Comparison of ENCODE assay signal across 11 mouse cellular contexts in genomic region chr12:112150011-112150410, GRCm38 (mm10). TPM values are rescaled to one million over a fixed set of nuclear protein-coding genes. Genes with fewer than 3 reads are reported as not detected.
A peak's percentile ranks its signal among the peaks of the same experiment; 100 is the strongest.
DNase-seq lines count a peak whose midpoint lies in the region; ATAC-seq and TF ChIP-seq lines count a peak whose summit lies in the region.
"Had no signal": no experiment of that assay in that cellular context is flagged by ENCODE, and none has a peak within 500 bp of the region (broad histone marks: within the 10 kb centered on the region; RNA-seq: fewer than 3 reads in every experiment).

No protein-coding gene starts in this region.

- WGBS in heart, embryonic 13.5 days: 55% methylated on average over 7 of the region's 7 CpGs
- WGBS in lung, postnatal 0 days: 33% methylated on average over 7 of the region's 7 CpGs
- WGBS in intestine, embryonic 16.5 days: 48% methylated on average over 7 of the region's 7 CpGs
- WGBS in neural tube, embryonic 13.5 days: 61% methylated on average over 7 of the region's 7 CpGs

- no peak for TF ChIP-seq EP300 in lung, postnatal 0 days (IDR thresholded peaks at IDR 0.05)

- intact Hi-C loops in heart, postnatal 10 days (cut with DNase I): no loop called here

- H3K27me3 ChIP-seq in heart, embryonic 13.5 days (replicated peaks): peaks cover 38% of the 10 kb centered on the region
- H3K27me3 ChIP-seq in lung, postnatal 0 days (replicated peaks; ENCODE audit: insufficient read depth, low read length): peaks cover 7% of the 10 kb centered on the region
- peaks cover 9% of the 10 kb centered on the region for H3K27me3 ChIP-seq in intestine, embryonic 16.5 days (replicated peaks; ENCODE audit: control insufficient read depth, insufficient read depth, low read length)
- H3K27me3 ChIP-seq in neural tube, embryonic 13.5 days: peaks cover 79% of the 10 kb centered on the region

- no peak overlapping the region for H3K4me3 ChIP-seq in heart, embryonic 13.5 days
- H3K4me3 ChIP-seq in lung, postnatal 0 days (ENCODE audit: low read depth, low read length): no peak overlapping the region
- H3K4me3 ChIP-seq in intestine, embryonic 16.5 days (ENCODE audit: low read length): no peak overlapping the region
- no peak overlapping the region for H3K4me3 ChIP-seq in neural tube, embryonic 13.5 days
- H3K4me3 ChIP-seq: layer of hippocampus, adult 2 months had no signal

- H3K4me1 ChIP-seq in heart, embryonic 13.5 days: peaks cover 78% of the 10 kb centered on the region
- H3K4me1 ChIP-seq in lung, postnatal 0 days (ENCODE audit: insufficient read depth, low read depth, low read length): peaks cover 16% of the 10 kb centered on the region
- peaks cover 29% of the 10 kb centered on the region for H3K4me1 ChIP-seq in intestine, embryonic 16.5 days (ENCODE audit: control insufficient read depth, insufficient read depth, low read length)
- H3K4me1 ChIP-seq in neural tube, embryonic 13.5 days (replicated peaks): peaks cover 85% of the 10 kb centered on the region

- H3K9ac ChIP-seq in heart, embryonic 13.5 days: peak overlapping the region; percentile 37; the same call in 1 of the 2 replicates
- H3K9ac ChIP-seq in lung, postnatal 0 days (replicated peaks; ENCODE audit: low read depth): 0 out of 2 replicates have a peak overlapping the region, but pooled peaks have one; percentile 12
- no peak overlapping the region for H3K9ac ChIP-seq in intestine, embryonic 16.5 days (ENCODE audit: low read depth, low read length)
- peak overlapping the region; percentile 49 for H3K9ac ChIP-seq in neural tube, embryonic 13.5 days

- no peaks in the 10 kb centered on the region for H3K36me3 ChIP-seq in heart, embryonic 13.5 days
- no peaks in the 10 kb centered on the region for H3K36me3 ChIP-seq in lung, postnatal 0 days (ENCODE audit: insufficient read depth, low read length)
- H3K36me3 ChIP-seq in intestine, embryonic 16.5 days (ENCODE audit: control insufficient read depth, insufficient read depth, low read length): no peaks in the 10 kb centered on the region
- no peaks in the 10 kb centered on the region for H3K36me3 ChIP-seq in neural tube, embryonic 13.5 days

- peak overlapping the region; percentile 6; the same call in 1 of the 2 replicates for H3K4me2 ChIP-seq in heart, embryonic 13.5 days
- peak overlapping the region; percentile 6; the same call in 1 of the 2 replicates for H3K4me2 ChIP-seq in lung, postnatal 0 days (replicated peaks; ENCODE audit: low read depth, low read length)
- H3K4me2 ChIP-seq in intestine, embryonic 16.5 days (ENCODE audit: low read depth, low read length): 0 out of 2 replicates have a peak overlapping the region, but pooled peaks have one; percentile 2
- H3K4me2 ChIP-seq in neural tube, embryonic 13.5 days: peak overlapping the region; percentile 83

- peak; percentile 4 for TF ChIP-seq CTCF in lung, postnatal 0 days (IDR thresholded peaks at IDR 0.05)

- DNase-seq in heart, postnatal 10 days: no peak
- DNase-seq in lung, postnatal 0 days (ENCODE audit: low spot score): no peak
- DNase-seq in lung, adult 18-20 months: no peak
- DNase-seq in cerebellum, postnatal 25 days: no peak
- DNase-seq in testis, postnatal 14 days (ENCODE audit: low spot score): no peak
- DNase-seq: lung, postnatal 14 days; right cerebral cortex, adult 18-20 months had no signal

- ATAC-seq in heart, embryonic 13.5 days (ENCODE audit: extremely low read depth, insufficient number of reproducible peaks, low FRiP score, low TSS enrichment): no peak
- ATAC-seq in lung, postnatal 0 days: peak; percentile 51
- no peak for ATAC-seq in intestine, embryonic 16.5 days
- ATAC-seq in neural tube, embryonic 13.5 days (ENCODE audit: low read depth): no peak

- no peaks in the 10 kb centered on the region for H3K9me3 ChIP-seq in heart, embryonic 13.5 days
- no peaks in the 10 kb centered on the region for H3K9me3 ChIP-seq in lung, postnatal 0 days (ENCODE audit: low read length)
- no peaks in the 10 kb centered on the region for H3K9me3 ChIP-seq in intestine, embryonic 16.5 days (ENCODE audit: control insufficient read depth, low read length)
- no peaks in the 10 kb centered on the region for H3K9me3 ChIP-seq in neural tube, embryonic 13.5 days

- H3K27ac ChIP-seq in heart, embryonic 13.5 days (replicated peaks): no peak overlapping the region
- peak overlapping the region; percentile 72 for H3K27ac ChIP-seq in lung, postnatal 0 days (ENCODE audit: low read length)
- no peak overlapping the region for H3K27ac ChIP-seq in intestine, embryonic 16.5 days (ENCODE audit: low read length)
- no peak overlapping the region for H3K27ac ChIP-seq in neural tube, embryonic 13.5 days (replicated peaks)
- H3K27ac ChIP-seq: layer of hippocampus, adult 2 months had no signal

RNA-seq across cellular contexts. Expression of gene Kif26a, which starts 4.0 kb away (rescaled TPM):
- polyA plus RNA-seq in heart, embryonic 13.5 days (2015; fragmentation: Nextera tagmentation; extraction: Ambion mirVana): 1.6 TPM in 2 replicates
- 10 to 100 TPM; 33.4 to 33.5 TPM for total RNA-seq in heart, postnatal 10 days (2021)
- 2.9 and 3.0 TPM in 2 replicates for polyA plus RNA-seq in lung, postnatal 0 days (2015; fragmentation: Nextera tagmentation; extraction: Ambion mirVana)
- polyA plus RNA-seq in intestine, embryonic 16.5 days (2015; fragmentation: Nextera tagmentation; extraction: Ambion mirVana): 1.9 and 2.4 TPM in 2 replicates
- polyA plus RNA-seq in neural tube, embryonic 13.5 days (2015; fragmentation: Nextera tagmentation; extraction: Ambion mirVana): 4.7 and 4.9 TPM in 2 replicates

RNA-seq across cellular contexts. Expression of gene Aspg, which starts 43.5 kb away (rescaled TPM):
- polyA plus RNA-seq in heart, embryonic 13.5 days (2015; fragmentation: Nextera tagmentation; extraction: Ambion mirVana): 0.38 and 1.1 TPM in 2 replicates
- total RNA-seq in heart, postnatal 10 days (2021): 1 to 10 TPM; 1.5 to 2.9 TPM
- polyA plus RNA-seq in lung, postnatal 0 days (2015; fragmentation: Nextera tagmentation; extraction: Ambion mirVana): 2.5 and 2.6 TPM in 2 replicates
- polyA plus RNA-seq in intestine, embryonic 16.5 days (2015; fragmentation: Nextera tagmentation; extraction: Ambion mirVana): 38.4 and 40.4 TPM in 2 replicates
- 0.25 and 0.29 TPM in 2 replicates for polyA plus RNA-seq in neural tube, embryonic 13.5 days (2015; fragmentation: Nextera tagmentation; extraction: Ambion mirVana)

Comparison
In these comparisons a context has a peak if more than half of its experiments do, and no peak if none do; other contexts are left out.
1. H3K4me2 ChIP-seq: peak in every context shown above with its lines; median percentile 83 in neural tube, embryonic 13.5 days; 6 in heart, embryonic 13.5 days; 6 in lung, postnatal 0 days; 2 in intestine, embryonic 16.5 days.
2. RNA of gene Aspg, which starts 43.5 kb away (polyA plus RNA-seq): 38.4 to 40.4 TPM in intestine, embryonic 16.5 days; 2.5 to 2.6 TPM in lung, postnatal 0 days, 0.38 to 1.1 TPM in heart, embryonic 13.5 days and 0.25 to 0.29 TPM in neural tube, embryonic 13.5 days; every median in the first group is over 10 times any median in the second.